In the genomic region with DNA sequence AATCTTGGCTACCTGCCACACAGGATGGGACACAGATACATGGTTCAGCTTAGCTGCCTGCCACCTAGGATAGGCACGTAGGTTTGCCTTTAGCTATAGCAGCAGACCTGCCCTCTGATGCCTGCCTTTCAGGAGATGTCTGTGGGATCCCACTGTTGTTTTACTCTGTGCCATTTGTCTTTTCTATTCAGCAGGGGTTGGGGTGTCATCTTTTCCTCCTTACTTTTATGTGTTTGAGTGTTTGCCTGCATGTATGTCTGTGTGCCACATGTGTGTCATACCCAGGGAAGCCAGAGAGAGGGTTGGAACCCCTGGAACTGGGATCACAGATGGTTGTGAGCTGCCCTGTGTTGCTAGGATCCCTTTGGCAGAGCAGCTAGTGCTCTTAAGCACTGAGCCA, we compare ENCODE assay signal across 17 mouse cellular contexts.
"Had no signal": no experiment of that assay in that cellular context is flagged by ENCODE, and none has a peak within 500 bp of the region (broad histone marks: within the 10 kb centered on the region; RNA-seq: fewer than 3 reads in every experiment).

No protein-coding gene starts in this region.

- H3K36me3 ChIP-seq: liver, embryonic 13.5 days; midbrain, embryonic 12.5 days; midbrain, embryonic 15.5 days; neural tube, embryonic 13.5 days; stomach, embryonic 15.5 days had no signal

- H3K4me3 ChIP-seq: left cerebral cortex, adult 2 months; liver, embryonic 13.5 days; midbrain, embryonic 12.5 days; midbrain, embryonic 15.5 days; myocyte; neural tube, embryonic 13.5 days; stomach, embryonic 15.5 days had no signal

- DNase-seq: kidney, postnatal 25 days; layer of hippocampus, postnatal 36 days; liver, embryonic 13.5 days; lung, adult 2 months; lung, postnatal 14 days; lung, postnatal 4 days; retina, postnatal 1 day; right cerebral cortex, postnatal 25 days; spleen, adult 18-20 months; thymus, postnatal 25 days had no signal

- H3K4me2 ChIP-seq: liver, embryonic 13.5 days; midbrain, embryonic 12.5 days; midbrain, embryonic 15.5 days; neural tube, embryonic 13.5 days; stomach, embryonic 15.5 days had no signal

- H3K9ac ChIP-seq: liver, embryonic 13.5 days; midbrain, embryonic 12.5 days; midbrain, embryonic 15.5 days; neural tube, embryonic 13.5 days; stomach, embryonic 15.5 days had no signal

- H3K27me3 ChIP-seq: liver, embryonic 13.5 days; midbrain, embryonic 12.5 days; midbrain, embryonic 15.5 days; neural tube, embryonic 13.5 days; stomach, embryonic 15.5 days had no signal

- H3K27ac ChIP-seq: kidney, postnatal 0 days; left cerebral cortex, adult 2 months; midbrain, embryonic 12.5 days; midbrain, embryonic 15.5 days; neural tube, embryonic 13.5 days had no signal

- ATAC-seq: midbrain, embryonic 15.5 days had no signal

- H3K9me3 ChIP-seq: liver, embryonic 13.5 days; midbrain, embryonic 12.5 days; midbrain, embryonic 15.5 days; neural tube, embryonic 13.5 days; stomach, embryonic 15.5 days had no signal

- H3K4me1 ChIP-seq: midbrain, embryonic 15.5 days had no signal
